Mouse (Mus musculus) olfactory bulb, adult 2 months (tissue): Measurements from ENCODE around the gene Zfp646.

Source experiments
- CTCF ChIP-seq: fragments of 200-500 bp; IDR thresholded peaks from 2 replicates; pipeline ENCODE4 v1.5.1; 2012; ENCODE audit warnings: low read depth, mild to moderate bottlenecking, low read length, moderate library complexity; ENCODE audit not compliant: insufficient read depth
- POLR2A ChIP-seq: fragments of 200-500 bp; IDR thresholded peaks from 2 replicates; pipeline ENCODE4 v1.6.1; 2012; ENCODE audit warnings: mild to moderate bottlenecking, low read depth, low read length, moderate library complexity; ENCODE audit not compliant: insufficient read depth

GRCm38 (mm10) chr7:127930636-127931035, 54.6 kb downstream of the Zfp646 start:
- no peak for TF ChIP-seq POLR2A
- no peak for TF ChIP-seq CTCF
